Mouse (Mus musculus) stomach, postnatal 0 days (tissue): ENCODE measurements around the gene Mylpf.

Experiments
- CTCF ChIP-seq: IDR thresholded peaks from 2 replicates; pipeline ENCODE4 v1.5.1; 2016; ENCODE audit warnings: antibody characterized with exemption, low read depth, mild to moderate bottlenecking, moderate library complexity
- EP300 ChIP-seq: optimal IDR thresholded peaks from 2 replicates; pipeline ENCODE3; 2016; ENCODE audit warnings: antibody characterized with exemption

DNA sequence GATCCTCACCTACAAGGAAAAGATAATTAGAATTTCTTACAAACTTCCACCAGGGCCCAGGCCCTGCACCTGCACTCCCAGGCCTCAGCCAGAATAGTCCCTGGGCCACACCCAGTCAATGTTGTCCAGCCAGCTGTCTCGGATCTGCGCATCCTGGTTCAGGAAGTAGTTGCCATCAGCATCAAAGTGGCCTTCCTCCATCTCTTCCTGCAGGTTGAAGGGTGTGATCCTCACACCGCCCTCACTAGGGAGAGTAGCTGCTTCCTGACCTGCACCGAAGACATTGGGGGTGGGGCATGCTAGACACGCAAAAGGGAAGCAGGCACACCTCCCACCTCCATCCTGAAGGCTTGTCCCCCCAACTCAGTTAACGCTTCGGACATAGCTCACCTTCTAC is 14.1 kb upstream of the Mylpf start:
- TF ChIP-seq CTCF = no peak
- no peak for TF ChIP-seq EP300
